Mouse (Mus musculus) midbrain, embryonic 15.5 days (tissue): ENCODE results near the gene Ctnnbip1. TPM values are rescaled to one million over a fixed set of nuclear protein-coding genes. Genes with fewer than 3 reads are reported as not detected.

Experiments used
- ATAC-seq: fragments of 200-750 bp; cut with Nextera tagmentation; replicated peaks from 2 replicates; pipeline ENCODE4 v1.8.0; 2017; ENCODE audit warnings: moderate TSS enrichment
- H3K27ac ChIP-seq: fragments of 300-500 bp; sonication (generic); 2 replicates; pipeline ENCODE4 v1.5.1; 2015; ENCODE audit warnings: mild to moderate bottlenecking, inconsistent platforms
- H3K27me3 ChIP-seq: fragments of 300-500 bp; sonication (generic); replicated peaks from 2 replicates; pipeline ENCODE4 v1.6.1; 2015; ENCODE audit warnings: inconsistent platforms
- H3K36me3 ChIP-seq: fragments of 300-500 bp; sonication (generic); replicated peaks from 2 replicates; pipeline ENCODE4 v1.6.1; 2015; ENCODE audit warnings: inconsistent platforms
- H3K4me1 ChIP-seq: fragments of 300-500 bp; sonication (generic); 2 replicates; pipeline ENCODE4 v1.6.1; 2015; ENCODE audit warnings: inconsistent platforms
- H3K4me2 ChIP-seq: fragments of 300-500 bp; sonication (generic); 2 replicates; pipeline ENCODE4 v1.6.1; 2015; ENCODE audit warnings: inconsistent platforms, mild to moderate bottlenecking, moderate library complexity
- H3K4me3 ChIP-seq: fragments of 300-500 bp; sonication (generic); 2 replicates; pipeline ENCODE4 v1.5.1; 2015; ENCODE audit warnings: mild to moderate bottlenecking, inconsistent platforms
- H3K9ac ChIP-seq: fragments of 300-500 bp; sonication (generic); 2 replicates; pipeline ENCODE4 v1.6.1; 2015; ENCODE audit warnings: mild to moderate bottlenecking, inconsistent platforms
- H3K9me3 ChIP-seq: fragments of 300-500 bp; sonication (generic); 2 replicates; pipeline ENCODE4 v1.6.1; 2016; ENCODE audit warnings: inconsistent platforms
- WGBS: fragments of 180-500 bp; shearing (Covaris S2); methylation state at CpG from one replicate; pipeline ENCODE4 v1.1.7; 2015; ENCODE audit warnings: mixed read lengths; 5-methylcytosine and 5-hydroxymethylcytosine counted together
- microRNA-seq: library from miRNA; unstranded; fragments of <30 nt; microRNA quantifications from one replicate; pipeline ENCODE4, GENCODE M21; 2016
- polyA plus RNA-seq: library from polyadenylated mRNA; unstranded; fragments of >200 nt; fragmentation: Nextera tagmentation; extraction: Ambion mirVana; gene quantifications from 2 replicates; pipeline ENCODE4 v1.2.1, GENCODE M21; 2015

Gene Ctnnbip1
- polyA plus RNA-seq, 1 experiment from 2014 or later = 99.5 TPM

GRCm38 (mm10) chr4:149614869-149615268 is 96.8 kb downstream of the Ctnnbip1 start:
- no peak overlapping the region for H3K4me2 ChIP-seq
- H3K27ac ChIP-seq = no peak overlapping the region
- WGBS = 96% methylated on average over 3 of the region's 3 CpGs
- peaks cover 6% of the 10 kb centered on the region; the same call in 1 of the 2 replicates for H3K36me3 ChIP-seq
- no peaks in the 10 kb centered on the region for H3K27me3 ChIP-seq
- no peak overlapping the region for H3K9ac ChIP-seq
- no peaks in the 10 kb centered on the region for H3K9me3 ChIP-seq
- 0 out of 2 replicates have a peak, but pooled peaks cover 2% of the 10 kb centered on the region for H3K4me1 ChIP-seq
- ATAC-seq = no peak
- H3K4me3 ChIP-seq = no peak overlapping the region

Small RNA genes lying within 50 kb of the gene (microRNA-seq; reads per million reads assigned to microRNA genes)
- gene Mir5616 = 0.92 reads per million

Other genes starting within 250 kb of the Ctnnbip1 start
- 147 and 154 TPM in 2 replicates for gene Kif1b, start 210.5 kb upstream of the Ctnnbip1 start, polyA plus RNA-seq
- 58.7 and 64.5 TPM in 2 replicates for gene Ube4b, start 91.5 kb upstream of the Ctnnbip1 start, polyA plus RNA-seq
- gene Rbp7, start 63.3 kb upstream of the Ctnnbip1 start, polyA plus RNA-seq = 0.99 TPM in 1 of 2 replicates, not detected in the other
- not detected in 2 replicates for gene Tmem274, start 40.9 kb upstream of the Ctnnbip1 start, polyA plus RNA-seq
- 7.2 and 7.9 TPM in 2 replicates for gene Nmnat1, start 33.0 kb upstream of the Ctnnbip1 start, polyA plus RNA-seq
- 36.6 and 39.9 TPM in 2 replicates for gene Lzic, start 33.0 kb upstream of the Ctnnbip1 start, polyA plus RNA-seq
- gene Clstn1, start 68.2 kb downstream of the Ctnnbip1 start, polyA plus RNA-seq = 163 and 164 TPM in 2 replicates
- 14.0 and 15.5 TPM in 2 replicates for gene Pik3cd, start 184.3 kb downstream of the Ctnnbip1 start, polyA plus RNA-seq
- gene Tmem201, start 219.8 kb downstream of the Ctnnbip1 start, polyA plus RNA-seq = 51.1 and 51.4 TPM in 2 replicates